Mouse (Mus musculus) c-Kit-positive CD71-negative TER-119-negative erythroid progenitor cells, embryonic 14.5 days (primary cell): Measurements from ENCODE around the gene Efl1.

Source experiments
- DNase-seq: peaks from one replicate; pipeline ENCODE4 v3.0.0-alpha.2; 2013; ENCODE audit warnings: low read depth

The Efl1 gene

DNA sequence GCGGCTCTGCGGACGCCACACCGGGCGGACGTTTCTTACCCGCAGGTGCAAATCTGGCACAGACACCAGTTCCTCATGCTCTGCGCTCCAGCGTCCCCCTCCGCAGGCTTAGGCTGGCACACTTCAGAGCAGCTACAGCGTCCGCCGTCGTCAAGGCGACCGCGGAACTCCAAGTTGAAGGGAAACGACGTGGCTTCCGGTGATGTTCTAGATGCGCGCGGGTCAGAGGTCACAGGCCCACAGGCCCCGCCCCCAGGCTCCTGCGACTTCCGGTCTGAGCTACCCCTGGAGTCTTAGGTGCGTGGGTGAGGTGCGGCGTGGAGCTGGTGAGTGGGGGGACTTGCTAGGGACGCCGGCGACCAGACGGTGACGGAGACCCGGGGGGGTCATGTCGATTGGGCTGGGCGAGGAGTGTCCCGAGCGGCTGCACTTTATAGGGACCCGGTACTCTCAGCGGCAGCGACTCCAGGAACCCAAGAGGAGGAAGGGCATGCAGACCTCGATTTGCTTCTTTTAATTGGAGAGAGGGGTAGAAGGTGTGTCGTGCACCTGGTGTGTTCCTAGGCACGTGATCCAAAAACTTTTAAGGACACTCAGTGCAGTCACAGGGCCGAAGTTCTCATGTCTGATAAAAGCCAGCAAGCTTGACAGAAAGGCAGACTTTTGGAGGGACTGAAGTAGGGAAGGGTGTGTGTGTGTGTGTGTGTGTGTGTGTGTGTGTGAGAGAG, at the start of gene Efl1, which contains the start of gene Saxo2:
Gene Efl1, plus strand, starts transcription at position 262 of the 728 bp plus-strand sequence.
Gene Saxo2, minus strand, starts transcription at position 176 of the 728 bp plus-strand sequence.
- peak; percentile 90 for DNase-seq

DNA sequence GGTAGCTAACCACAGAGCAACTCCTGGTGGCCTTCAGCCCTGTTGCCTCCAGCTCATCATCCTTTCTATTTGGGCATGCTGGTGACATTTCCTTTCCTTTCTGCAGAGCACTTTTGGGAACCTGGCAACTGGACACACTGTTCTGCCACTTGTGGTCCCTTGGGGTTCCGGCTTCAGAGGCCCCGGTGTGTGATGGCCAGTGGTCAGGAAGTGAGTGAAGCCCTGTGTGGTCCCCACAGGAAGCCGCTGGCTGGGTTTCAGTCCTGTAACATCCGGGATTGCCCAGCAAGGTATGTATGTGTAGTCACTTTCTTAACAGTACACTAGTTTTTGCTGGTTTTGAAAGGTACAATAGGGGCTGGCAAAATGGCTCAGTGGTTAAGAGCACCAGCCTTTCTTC, 46.4 kb upstream of the Efl1 start:
- no peak for DNase-seq

DNA sequence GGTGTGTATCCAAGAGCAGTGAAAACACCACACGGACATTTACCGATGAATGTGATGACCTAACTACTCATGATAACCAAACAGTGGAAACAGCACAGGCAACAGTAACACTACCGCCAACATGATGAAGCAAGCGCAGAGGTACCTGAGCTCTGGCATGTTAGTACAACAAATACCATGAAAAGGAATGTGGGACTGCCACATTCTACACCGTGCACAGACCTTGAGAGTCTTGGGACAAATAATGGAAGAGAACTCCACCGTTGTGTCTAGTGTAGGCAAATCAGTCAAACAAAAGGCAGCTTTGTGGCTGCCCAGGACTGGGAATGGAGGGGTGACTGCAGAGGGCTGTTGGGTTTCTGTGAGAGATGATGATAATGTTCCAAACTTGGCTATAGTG, 43.0 kb upstream of the Efl1 start:
- DNase-seq, result no peak

DNA sequence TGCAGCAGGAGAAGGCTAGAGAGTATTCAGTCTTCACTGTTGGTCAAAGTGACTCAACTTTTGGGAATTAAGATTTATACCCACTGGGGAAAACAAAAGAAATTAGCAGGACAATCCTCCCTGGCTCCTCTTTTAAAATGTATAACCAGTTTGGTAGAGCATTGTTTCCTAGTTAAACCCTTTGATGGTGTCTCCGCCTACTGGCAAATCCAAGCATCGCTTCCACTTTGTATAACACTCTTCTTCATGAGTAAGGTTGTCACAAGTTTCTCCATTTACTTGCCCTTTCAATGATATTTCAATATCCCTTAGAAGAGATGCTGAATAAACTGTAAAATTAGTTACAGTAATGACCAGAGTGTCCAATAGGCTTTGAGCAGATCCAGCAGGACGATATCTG, 38.8 kb upstream of the Efl1 start:
- DNase-seq, result peak; percentile 3

DNA sequence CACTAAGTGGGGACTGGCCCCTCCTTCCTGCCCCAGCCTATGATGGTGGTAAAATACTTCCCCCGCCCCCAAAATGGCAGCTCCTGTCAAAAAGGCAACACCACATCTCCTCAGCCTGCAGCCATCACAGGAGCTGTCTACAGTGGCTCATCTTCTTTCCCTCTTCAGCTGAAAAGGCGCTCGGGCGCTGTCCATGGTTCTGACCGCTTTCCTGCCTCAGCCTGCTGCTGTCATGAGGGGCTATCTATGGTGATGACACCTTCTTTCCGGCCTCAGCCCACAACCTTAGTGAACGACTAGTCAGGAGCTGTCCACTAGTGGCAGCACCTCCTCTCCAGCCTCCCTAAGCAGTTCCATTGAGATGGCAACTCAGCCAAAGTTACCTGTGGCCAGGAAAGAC, 23.1 kb upstream of the Efl1 start:
- peak; percentile 46 for DNase-seq

DNA sequence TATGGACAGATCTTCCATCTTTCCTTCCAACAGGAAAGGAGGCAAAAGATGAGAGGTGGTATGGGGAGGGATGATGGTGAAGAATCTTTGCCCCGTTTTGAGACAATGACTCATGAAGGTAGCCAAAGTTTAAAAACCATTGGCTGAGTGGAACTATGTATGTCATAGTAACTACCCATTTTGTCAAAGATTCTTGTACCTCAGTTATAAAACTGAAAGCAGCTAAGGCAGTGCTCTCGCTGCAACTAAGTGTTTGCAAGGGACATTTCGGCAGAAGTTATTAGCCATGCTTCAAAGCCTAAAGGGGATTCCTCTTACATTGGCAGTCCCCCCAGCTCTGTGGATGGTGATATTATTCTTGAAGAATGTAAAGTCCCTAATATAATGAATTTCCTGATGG, 1.2 kb upstream of the Efl1 start:
- no peak for DNase-seq

DNA sequence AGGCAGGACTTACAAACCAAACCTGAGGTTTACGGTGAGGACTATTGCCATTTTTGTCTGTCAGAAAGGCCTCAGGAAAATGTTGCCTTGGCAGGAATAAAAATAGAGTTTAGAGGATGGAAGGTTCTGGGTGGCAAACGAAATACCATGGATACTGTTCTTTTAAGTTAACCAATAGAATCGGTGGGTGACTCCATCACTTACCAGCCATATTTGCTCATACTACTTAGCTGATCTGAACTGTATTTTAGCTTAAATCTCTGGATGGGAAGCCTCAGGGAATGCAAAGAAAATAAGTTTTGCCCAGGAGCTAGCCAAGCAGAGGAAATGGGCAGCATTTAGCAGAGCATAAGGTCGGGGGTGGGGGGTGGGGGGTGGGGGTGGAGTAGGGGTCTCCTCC, 505 bp upstream of the Efl1 start:
- DNase-seq, result no peak

DNA sequence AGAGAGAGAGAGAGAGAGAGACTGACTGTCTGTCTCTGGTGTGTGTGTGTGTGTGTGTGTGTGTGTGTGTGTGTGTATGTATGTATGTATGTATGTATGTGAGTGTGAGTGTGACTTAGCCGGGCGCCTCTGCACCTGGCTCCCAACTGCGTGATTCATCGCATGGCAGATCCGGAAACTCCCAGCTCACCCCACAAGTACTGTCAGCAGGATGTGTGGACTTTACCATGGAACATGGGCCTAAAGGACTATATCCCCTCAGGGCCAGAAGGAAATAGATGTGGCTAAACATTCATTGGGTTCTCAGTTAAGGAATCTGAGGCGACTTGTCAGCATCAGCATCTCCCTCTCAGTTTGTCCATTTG, 649 bp downstream of the Efl1 start:
- DNase-seq, result peak; percentile 13

DNA sequence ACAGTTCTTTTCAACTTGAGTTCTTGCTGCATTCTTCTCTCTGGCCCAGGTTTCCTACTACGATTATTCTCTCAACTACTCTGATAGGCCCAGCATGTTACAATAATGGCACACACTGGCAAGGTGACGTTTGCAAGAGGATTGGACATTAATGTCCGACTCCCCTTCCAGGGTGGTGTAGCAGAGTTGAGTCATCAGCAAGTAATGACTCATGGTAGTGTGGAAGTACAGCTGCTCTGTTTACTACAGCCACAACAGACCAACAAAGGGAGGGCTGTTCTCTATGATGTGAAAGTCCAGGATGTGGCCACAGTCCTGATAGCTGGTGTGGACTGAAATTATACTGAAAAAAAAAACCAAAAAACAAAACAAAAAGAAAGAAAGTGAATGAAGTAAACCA, 16.2 kb downstream of the Efl1 start:
- no peak for DNase-seq

DNA sequence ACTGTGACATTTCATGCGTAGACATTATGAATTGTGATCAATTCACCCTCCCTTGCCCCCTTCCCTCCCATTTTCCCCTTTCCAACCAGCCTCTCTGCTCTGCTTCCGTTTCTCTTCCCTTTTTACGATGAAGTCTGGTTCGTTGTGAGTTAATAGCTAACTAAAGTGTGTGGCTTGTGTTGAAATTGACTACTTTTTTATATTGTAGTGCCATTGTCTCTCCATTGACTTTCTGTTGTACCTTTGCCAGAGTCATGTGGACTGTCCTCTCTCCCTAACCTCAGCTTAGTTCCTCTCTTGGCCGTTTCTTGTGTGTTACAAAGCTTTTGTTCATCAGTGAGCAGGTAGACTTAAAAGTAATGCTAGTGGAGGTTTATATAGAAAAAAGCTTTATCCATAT, 27.6 kb downstream of the Efl1 start:
- DNase-seq, result no peak

DNA sequence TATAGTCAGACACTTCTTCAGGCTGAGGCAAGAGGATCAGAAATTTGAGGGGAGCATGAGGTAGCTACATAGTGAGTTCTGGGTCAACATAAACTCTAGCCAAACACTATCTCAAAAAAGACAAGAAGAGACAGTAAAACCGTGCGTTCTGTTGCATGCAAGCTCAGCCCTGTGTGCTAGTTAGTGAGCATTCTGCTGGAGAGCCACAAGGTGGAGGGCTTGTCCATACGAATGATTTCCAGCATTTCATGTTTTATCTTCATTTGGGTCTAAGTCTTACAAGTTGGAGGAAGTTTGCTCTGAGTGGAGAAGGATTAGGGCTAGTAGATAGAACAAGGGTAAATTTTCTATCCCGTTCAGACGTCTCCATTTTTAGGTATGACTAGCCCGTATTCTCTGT, 28.4 kb downstream of the Efl1 start:
- no peak for DNase-seq

DNA sequence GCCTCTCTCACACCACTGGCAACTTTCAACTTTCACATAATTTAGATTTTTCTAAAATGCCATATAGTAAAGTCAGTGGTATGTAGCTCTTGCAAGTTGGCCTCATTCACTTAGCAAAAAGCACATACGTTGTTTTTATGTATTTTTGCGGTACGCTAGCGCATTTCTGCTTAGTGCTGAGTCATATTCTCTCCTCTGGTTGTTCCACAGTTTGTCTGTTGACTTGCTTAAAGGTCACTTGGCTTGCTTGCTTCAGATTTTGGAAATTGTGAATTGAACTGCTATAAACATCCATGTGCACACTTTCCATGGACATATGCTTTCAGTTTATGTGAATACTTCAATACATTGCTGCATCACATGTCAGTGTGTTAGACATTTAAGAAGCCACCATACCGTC, 31.5 kb downstream of the Efl1 start:
- DNase-seq, result no peak

DNA sequence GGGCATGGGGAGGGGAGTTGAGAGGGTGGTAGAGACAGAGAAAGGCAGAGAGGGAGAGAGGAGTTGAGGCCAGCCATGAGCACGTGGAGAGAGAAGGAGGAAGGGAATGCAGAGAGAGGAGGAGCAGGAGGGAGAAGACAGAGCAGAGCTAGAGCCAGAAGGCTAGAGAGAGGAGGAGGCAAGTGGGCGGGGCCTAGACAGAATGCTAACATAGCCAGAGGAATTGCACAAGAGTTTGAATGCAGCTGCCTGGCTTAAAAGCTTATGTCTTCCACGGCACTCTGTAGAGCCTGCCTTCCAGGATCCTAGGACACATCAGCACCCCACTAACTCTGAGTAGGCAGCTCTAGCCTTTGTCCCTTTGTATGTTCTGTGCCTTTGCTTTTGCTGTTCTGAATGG, 40.3 kb downstream of the Efl1 start:
- peak; percentile 29 for DNase-seq

DNA sequence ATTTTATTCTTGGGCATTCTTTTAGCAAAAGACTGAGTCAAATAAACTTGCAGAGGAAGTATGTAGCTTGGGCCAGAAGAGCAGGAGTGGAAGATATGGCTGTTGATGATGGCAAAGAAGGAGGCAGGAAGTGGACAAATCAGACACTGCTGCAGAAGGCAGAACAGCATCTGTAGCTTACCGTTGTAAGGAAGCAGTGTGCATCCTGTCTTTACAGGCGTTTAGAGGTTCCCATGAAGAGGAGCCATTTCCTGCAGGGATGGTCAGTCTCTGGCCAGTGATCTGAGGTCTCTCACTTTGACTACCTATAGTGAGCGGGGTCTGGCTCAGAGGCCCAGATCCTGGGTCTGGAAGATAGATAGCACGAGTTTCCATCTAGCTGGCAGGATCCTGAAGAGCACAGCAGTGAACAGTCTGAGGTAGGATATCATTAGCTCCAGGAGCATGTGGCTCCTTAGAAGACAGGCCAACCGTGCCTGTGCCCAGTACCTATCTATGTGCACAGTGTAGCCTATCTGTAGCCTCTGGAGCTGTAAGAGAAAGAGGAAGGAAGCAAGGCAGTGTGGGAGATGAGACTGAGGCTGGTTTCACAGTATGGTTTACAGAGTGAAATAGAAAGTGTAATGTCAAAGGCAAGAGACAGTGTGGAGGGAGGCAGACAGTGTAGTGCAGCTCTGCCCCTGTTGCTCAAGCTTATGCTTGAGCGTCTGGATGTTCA, 42.8 kb downstream of the Efl1 start:
- DNase-seq, result peak; percentile 32

DNA sequence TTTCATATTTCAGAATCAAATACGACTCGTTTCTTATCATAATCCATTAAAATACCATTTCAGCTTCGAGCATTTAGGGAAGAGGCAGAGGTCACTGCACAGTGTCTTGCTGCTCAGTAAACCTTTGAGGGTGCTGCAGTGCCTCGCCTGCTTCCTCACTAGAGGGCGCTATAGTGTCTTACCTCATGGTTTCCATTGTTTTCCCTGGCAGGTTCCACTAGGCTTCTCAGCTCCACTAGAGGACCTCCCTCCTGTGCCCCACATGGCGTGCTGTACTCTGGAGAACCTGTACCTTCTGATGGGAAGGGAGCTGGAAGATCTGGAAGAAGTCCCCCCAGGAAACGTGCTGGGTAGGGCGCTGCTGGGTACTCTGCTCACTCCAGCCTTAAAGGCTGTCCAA, 49.3 kb downstream of the Efl1 start:
- DNase-seq, result no peak

DNA sequence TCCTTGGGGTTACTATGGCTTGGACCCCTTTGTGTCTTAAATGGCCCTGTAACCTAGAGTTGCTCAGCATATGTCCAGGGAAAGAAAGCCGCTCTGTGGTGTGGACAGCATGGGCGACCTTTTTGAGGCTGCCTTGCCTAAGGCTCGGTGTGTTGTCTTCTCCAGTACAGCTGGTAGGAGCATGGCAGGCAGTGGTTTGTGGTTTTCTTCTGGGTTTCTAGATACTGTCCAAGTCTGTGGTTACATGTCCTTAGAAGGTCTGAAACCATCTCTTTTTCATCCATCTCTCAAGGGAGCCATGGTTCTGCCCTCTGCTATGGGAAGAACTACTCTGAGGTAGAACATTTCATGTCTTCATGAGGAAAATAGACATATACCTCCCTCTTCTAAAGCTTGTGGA, 50.6 kb downstream of the Efl1 start:
- no peak for DNase-seq

DNA sequence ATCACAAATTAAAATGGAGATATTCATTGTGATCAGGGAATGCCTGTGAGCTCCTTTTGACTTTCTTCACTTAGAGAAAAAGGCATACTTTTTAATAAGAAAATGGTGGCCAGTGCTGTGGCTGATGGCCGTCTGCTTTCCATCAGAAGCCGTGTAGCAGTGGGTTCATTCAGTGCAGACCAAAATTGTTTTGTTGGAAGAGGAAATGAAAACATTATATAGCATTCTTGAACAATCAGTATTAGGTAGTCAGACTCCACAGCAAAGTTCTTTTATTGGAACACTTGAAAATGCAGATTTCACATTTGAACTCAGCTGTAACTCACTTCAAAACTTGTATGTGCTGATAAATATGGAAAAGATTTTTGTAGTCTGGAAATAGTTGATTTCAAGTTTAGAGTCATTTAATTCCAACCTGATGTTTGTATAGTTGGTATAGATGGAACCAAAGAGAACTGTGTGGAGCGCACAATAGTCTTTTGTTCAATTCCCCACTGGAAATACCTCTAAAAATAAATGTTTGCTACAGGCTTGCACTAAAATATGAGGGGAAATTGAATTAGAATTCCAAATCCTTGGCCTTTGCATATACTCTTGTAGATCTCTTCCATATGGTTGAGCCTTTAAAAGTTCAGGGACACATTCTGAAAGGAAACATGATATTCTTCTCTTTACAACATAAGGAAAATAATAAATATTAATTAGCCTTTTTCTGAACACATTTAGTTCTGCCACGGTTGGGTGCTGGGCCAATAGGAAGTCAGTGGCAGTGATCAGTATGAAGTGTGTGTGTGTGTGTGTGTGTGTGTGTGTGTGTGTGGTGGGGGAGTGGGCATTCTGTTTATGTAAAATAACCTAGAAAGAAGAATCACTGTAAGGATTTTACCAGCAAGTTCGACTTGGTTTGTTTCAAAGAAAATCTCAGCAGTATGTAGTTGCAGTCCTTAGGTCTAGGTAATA, 54.2 kb downstream of the Efl1 start:
- DNase-seq, result no peak

DNA sequence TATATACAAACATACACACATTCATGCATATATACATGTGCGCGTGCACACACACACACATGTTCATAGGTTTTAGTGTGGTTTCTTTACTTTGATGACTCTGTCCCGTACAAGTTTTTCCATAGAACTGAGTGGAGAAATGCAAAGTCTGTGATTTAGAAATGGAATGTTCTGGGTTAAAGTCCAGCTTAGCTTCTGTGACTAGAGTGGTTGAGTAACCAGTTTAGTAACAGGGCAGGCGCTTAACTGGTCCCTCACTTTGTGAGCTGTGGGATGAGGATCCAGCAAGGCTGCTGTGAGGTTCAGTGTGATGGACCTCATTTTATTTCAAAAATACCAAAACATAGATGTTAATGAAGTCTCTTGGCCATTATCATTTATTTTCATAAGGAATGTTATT, 60.8 kb downstream of the Efl1 start:
- no peak for DNase-seq

DNA sequence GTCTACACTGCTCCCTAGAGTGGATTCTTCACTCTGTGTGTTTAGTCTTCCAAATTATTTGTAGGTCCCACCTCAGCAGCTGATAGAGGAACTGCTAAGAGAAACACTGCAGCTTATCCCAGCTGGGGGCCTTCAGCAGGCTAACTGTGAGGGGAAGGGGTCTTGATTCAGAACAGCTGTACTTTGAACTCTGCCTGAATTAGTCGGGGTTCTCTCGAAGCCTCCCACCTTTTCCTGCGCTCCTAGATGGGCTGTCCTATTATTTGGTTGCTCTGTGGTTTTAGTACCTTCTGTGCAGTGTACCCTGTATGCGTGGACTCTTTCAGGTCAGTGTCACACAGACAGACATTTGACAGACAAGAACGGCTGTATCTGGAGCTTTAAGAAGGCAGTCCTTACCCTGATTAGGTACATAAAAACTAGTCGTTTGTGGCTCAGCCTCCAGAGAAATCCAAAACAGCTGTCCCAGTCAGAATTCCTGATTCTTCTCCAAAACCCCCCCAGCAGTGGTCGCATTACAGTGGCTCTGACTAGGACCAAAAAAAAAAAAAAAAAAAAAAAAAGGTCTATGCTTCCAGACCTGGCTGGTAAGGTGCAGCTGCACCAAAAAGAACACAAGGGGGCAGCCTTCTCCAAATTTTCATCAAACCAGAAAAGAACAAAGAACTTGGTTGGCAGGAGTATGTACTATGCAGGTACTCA, 66.9 kb downstream of the Efl1 start:
- DNase-seq, result peak; percentile 33

DNA sequence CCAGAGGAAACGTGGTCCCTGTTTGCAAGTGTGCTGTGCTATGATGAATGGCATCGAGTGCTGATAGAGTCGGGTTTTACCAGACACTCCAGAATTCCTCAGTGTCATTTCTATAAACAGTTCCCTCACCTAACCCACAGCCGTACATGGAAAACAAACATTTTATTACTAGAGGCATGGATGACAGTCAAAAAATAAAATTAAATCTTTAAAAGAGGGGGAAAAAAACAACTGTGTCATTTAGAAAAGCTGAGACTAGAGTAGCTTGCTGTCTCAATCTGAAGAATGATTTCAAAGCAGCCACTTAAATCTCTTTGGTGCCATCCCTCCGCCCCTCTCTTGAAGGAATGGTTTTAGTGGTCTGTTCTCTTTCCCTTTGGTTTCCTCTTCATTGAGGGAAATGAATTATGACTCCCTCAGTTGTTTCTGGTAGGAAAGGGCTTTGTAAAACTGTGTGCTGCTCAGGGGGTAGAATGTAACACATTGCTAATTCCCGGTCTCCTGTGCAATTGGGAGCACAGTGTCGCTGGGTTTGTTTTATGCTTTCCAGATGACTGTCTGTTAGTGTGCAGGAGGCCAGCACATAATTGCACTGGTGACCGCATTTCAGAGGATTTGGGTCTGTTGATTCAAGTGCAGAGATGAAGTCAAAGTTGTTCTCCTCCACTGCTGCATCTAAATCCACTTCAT, 67.6 kb downstream of the Efl1 start:
- no peak for DNase-seq

DNA sequence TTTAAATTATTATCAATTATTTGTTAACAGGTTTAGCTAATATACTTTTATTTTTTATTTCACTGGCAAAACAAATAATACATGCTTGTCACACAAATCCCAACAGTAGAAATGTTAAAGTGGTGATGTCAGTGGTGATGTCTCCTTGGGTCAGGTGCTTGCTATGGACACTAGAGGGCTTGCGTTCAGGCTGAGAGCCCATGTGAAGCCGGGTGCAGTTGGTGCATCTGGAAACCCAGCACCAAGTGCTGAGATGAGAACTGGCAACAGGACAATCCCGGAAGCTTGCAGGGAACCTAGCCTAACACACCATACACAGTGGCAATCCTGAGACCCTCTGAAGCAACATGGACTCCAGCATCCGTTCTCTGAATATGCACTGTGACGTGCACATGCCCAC, 70.9 kb downstream of the Efl1 start:
- DNase-seq, result no peak
